Mouse (Mus musculus): ENCODE data around the gene Wap.

The Wap gene

GRCm38 (mm10) chr11:6626388-6626772 is 12.1 kb downstream of the Wap start:
- no peak for DNase-seq (ENCODE audit: low read depth)

DNA sequence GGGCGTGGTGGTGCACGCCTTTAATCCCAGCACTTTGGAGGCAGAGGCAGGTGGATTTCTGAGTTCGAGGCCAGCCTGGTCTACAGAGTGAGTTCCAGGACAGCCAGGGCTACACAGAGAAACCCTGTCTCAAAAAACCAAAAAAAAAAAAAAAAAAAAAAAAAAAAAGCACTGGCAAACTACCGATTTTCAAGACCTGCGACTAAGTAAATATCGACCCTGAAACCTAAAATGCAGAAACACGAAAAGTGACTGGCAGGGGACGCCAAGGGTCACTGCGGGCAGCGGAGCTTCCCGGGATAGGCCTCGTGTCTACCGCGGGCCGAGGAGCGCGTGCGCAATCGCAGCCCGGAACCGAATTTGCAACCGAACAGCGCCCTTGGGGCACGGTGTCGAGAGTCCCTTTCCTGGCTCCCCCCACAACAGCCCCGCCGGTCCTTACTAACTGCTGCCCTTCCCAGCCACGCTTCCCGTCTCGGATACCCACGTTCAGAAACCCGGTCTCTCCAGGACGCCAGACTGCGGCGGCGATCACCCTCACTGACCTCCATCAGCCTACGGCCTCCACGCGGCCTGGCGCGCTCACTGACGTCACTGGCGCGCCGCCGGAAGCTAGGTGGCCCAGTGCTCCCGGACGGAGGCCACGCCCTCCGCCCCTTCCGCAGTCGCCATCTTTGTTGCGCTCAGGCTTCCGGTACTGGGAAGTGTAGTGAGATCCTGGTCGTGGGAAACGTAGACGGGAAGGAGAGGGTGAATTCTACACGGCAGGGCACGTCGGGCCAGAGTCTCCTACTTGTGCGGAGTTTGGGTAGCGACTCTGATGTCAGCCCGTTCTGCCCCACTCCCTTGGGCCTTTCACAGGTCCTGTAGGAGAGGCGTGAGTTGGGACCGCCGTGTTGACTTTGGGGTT is 12.7 kb downstream of the Wap start, which contains the start of gene Tbrg4:
TSS of gene Tbrg4 (minus strand) at position 590 of the 910 bp plus-strand sequence.
- peak; percentile 97 for DNase-seq (ENCODE audit: low read depth)

DNA sequence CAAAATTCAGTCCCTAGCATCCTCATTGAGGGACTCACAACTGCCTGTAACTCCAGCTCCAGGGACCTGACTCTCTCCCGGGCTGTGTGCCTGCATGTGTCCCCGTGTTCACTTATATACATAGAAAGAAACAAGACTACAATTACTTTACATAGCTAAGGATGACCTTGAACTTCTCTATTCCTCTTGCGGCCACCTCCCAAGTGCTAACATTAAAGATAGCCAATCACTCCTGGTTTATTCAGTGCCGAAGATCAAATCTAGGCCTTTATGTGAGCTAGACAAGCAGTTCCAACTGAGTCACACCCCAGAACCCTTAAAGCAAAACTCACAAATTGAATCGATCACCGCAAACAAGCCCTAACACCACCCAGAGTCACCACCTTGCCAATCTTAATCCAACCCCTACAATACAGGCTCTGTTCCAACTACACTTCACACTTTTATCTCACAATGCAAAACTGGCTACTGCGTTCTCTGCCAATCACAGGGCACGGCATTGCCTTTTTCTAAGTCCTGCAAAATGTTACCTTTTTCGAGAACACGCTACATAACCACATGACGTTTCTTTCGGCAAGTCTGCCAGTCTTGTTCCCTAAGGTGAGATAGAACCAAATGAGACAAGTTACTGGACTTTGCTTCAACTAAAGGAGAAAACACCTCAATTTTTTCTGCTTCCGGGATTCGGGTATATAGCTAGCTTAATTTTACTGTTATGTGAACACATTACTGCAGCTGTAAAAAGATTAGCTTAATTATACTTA is 13.6 kb downstream of the Wap start:
- peak; percentile 39 for DNase-seq (ENCODE audit: low read depth)

- no peak for DNase-seq (ENCODE audit: low read depth)
These were observed 14.7 kb downstream of the Wap start for GRCm38 (mm10) chr11:6623704-6624103.

DNA sequence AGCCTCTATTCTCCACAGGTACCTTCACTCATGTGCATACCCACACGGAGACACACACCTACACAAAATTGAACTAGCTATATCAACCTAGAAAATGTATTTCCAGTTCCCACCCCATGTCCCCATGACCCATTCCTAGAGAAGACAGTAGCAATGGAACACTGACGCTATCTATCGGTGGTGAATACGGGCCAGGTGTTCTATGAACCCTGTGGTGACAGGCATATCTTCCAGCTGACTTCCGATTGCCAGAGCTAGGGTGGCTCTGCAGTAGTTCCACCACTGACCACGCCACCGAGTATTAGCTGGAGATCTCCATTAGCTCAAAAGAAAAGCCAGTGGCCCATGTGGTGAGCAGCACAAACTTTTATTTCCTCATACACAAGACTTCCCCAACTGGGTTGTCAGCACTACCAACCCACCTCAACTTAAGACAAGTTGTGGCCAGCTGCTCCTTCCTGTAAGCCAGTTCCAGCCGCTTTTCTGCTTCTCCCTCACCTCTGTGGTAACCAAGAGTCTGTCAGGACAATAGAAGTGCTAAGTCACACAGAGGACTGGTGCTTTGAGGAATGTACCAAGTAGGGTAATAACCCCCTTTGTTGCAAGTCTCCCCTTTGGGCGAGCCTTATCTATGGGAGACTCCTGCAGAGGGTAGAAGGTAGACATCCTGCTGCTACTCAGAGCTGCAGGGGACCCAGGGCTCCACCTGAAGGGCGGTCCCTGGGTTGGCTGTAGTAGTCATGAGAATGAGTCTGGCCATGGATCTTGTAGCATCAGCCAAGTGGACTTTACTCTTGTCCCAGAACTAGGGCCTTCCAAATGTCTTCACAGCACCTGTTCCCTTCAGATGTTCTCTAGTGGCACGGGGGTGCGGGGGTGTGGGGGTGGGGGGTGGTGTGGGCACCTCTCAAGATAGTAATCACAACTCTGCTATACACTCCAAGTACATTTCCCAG is 22.9 kb downstream of the Wap start:
- DNase-seq (ENCODE audit: low read depth): no peak

DNA sequence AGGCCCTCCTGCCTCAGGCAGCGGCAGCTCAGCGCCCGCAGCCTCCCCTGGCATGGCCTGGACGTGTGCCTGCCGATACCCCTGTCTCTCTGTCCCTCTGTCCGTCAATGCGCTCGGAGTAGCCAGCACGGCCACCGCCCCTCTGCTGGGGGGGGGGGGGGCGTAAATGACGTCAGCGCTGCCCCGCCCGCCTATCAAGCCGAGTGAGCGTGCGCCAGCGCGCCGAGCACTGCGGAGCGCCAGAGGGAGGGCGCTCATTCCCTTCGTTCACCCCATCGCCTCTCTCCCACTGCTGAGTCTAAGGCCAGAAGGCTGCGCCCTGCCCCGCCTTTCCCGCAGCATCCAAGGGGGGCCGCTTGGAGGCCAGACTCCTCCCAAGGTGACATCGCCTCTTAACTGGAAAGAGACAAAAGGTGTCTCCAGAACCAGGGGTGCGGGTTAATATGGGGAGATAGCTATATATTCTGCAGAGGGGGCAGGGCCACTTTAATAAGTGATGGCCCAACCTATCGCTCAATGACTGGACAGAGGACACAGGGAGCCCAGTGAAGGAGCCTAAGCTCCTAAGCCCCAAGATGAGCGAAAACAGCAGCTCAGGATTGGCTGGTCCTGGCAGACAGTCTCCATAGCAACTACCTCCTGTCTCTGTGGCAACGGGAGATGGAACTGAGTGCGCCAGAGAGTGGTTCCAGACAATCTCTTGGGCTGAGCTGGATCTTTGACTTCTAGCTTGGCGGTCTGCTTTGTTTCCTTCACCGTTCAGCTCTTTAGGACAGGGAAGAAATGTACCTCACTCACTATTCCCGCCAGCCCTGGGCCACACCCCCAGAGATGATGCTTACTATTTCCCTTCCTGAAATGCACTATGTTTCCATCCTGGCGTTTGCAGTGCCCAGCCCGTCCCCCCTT is 32.7 kb downstream of the Wap start, which contains the start of gene Nacad:
TSS of gene Nacad (minus strand) at position 563 of the 909 bp plus-strand sequence.
- peak; percentile 43 for DNase-seq (ENCODE audit: low read depth)

- peak; percentile 39 for DNase-seq (ENCODE audit: low read depth)
These were observed 33.4 kb downstream of the Wap start for GRCm38 (mm10) chr11:6605021-6605481.

DNA sequence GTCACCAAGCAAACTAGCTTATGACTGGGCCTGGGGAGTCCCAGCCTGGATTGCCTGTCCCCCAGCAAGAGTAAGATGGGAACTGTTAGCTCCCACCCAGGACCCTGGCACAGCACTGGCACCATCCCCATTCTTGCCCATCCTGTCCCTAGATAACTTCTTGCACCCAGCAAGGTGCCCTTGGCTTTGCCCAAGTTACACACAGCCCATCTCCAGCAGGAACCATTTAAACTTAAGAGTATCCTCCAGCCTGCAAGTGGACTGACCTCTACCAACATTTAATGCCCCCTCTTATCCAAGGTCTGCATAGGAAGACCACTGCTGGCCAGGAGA is 33.9 kb downstream of the Wap start:
- no peak for DNase-seq (ENCODE audit: low read depth)

- peak; percentile 56 for DNase-seq (ENCODE audit: low read depth)
These were observed 34.4 kb downstream of the Wap start for GRCm38 (mm10) chr11:6603887-6604603.

- no peak for DNase-seq (ENCODE audit: low read depth)
These were observed 35.2 kb downstream of the Wap start for GRCm38 (mm10) chr11:6603224-6603623.

DNA sequence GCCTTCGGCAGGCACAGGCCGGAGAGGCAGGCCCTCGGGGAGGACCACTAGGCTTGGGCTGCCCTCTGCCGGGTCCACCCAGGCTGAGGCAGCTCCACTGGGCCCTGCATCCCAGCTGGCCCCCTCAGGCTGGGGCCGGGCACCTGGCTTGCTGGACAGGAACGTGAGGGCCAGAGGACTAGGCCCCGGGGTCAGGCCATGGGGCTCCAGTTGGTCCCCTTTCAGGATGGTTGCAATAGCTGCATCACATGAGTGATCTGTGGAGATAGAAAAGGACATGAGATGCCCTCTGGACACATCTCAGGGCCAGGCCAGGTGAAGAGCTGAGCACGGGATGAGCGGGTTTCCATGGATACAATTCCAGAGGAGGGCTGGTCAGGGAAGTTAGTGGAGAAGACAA is 35.8 kb downstream of the Wap start:
- DNase-seq (ENCODE audit: low read depth): no peak

DNA sequence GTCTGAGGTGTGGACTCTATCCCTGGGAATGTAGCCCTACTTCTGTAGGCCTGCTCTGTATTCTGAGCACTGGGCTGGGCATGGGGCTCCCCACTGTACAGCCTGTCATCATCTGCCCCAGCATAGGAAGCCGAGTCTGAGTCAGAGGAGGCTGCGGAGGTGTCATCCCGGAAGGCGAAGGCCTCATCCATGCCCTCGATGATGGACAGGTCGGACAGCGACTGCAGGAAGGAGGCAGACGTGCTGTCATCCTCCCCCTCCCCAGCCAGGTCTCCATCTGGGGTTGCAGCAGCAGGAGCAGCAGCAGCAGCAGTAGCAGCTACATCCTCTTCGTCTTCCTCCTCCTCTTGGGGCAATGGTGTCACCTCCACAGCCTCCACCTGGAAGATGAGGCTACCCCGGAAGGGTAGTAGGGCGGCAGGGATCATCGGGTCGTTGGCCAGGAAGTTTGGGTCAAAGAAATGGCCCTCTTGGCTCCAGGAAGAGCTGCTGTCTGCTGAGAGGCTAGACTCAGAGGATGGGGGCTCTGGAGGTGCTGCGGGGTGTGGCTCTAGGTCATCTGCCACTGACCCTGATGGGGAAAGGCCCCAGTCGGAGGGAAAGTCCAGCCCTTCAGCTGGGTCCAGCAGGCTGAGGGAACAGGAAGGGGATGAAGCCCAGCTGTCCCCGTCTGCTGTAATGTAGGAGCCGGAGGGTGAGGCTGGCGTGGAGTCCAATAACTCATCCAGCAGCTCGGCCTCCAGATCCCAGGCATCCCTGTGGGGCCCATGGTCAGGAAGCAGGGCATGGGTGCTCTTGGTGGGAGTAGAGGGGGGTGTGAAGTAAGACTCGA is 36.6 kb downstream of the Wap start:
- no peak for DNase-seq (ENCODE audit: low read depth)

DNA sequence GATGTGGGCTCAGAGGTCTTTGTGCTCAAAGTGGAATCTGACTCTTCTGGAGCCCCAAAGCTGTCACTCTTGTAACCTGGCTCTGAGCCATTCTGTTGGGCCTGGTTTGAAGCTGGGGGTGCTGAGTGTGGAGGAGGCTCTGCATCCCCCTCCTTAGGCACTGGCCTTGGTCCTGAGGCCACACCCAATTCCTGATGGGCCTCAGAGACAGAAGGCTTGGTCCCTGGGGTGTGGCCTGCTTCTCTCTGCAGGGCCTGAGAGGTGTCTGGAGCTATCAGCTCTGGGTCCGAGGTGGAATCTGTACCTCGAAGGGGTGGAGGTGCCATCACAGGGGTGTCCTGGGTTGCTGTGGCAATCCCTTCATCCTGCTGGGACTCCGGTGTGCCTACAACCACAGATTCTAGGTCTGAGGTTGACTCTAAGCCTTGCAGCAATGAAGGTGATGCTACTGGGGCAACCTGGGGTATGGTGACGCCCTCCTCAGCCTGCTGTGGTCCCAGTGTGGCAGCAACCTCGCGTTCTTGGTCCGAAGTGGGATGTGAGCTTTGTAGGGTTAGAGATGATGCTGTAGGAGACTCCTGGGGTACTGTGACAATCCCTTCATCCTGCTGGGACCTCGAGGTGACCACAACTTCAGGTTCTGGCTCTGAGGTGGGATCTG is 38.0 kb downstream of the Wap start:
- DNase-seq (ENCODE audit: low read depth): no peak

DNA sequence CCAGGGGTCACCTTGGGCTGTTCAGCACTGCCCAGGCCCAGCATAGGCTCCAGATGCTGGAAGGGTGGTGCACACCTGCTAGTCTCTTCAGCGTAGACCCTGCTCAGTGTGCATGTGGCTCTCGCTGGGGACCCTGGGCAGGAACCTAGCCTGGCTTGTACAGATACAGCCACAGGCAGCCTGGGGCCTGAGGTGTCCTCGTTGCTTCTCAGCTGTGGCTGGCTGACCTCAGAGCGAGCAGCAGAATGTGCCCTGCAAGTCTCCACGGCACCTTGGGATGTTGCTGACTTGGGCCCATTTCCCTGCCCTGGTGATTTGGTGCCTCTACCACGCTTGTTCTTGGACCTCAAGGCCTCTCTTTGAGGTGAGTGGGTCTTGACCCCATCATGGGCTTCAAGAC is 38.6 kb downstream of the Wap start:
- DNase-seq (ENCODE audit: low read depth): no peak

DNA sequence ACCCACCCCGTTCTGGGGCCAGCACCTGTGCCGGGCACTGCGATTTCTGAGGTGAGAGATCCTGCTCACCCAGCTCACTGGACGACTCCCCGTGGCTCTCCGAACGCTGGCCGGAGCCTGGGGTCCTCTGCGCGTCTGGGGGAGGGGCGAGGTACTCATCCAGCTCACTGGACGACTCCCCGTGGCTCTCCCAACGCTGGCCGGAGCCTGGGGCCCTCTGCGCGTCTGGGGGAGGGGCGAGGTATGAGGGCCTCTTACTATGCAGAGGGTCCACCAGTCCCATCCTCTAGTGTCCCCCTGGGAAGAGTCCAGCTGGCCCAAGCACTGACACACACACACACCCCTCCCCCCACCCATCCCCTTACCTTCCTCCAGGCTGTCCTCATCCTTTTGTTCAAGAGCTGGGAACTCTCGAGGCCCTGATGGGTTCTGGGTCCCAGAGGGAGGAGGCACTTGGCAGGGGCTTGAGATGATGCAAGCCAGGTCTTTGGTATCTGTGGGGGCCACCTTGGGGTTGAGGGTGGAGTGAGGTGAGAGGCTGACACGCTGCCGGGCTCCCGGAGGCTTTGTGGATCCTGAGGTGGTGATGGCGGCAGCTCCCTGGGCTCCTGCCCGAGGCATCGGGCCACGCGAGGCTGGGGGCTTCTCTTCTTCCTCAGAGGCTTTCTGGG is 39.3 kb downstream of the Wap start:
- no peak for DNase-seq (ENCODE audit: low read depth)

DNA sequence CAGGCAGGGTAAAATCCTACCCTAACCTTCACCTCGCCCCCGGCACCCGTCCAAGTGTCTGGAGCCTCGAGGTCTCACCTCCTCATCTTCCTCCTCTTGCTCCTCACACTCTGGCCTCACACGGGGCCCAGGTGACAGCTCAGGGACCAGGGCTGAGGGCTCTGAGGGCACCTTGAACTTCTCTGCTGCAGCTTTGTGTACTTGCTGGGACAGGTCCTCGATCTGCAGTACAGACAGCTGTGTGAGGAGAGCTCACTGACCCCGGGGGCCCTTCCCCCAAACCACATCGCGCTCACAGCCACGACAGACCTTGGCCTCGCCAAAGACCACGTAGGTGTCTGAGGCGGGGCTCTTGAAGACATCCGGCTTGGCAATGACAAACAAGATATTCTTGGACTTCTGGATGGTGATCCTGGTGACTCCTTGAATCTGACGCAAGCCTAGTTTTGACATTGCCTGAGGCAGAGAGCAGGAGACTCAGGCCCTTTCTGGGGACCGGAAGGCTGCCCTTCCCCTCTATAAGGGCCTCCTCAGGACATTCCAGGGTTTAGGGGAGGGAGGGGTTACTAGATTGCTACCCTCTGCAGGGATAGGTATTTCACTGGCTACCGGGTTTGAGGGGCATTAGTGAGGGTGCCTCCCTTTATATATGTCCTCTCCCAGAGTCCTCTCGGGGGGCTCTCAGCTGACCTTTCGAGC is 40.1 kb downstream of the Wap start:
- DNase-seq (ENCODE audit: low read depth): no peak

DNA sequence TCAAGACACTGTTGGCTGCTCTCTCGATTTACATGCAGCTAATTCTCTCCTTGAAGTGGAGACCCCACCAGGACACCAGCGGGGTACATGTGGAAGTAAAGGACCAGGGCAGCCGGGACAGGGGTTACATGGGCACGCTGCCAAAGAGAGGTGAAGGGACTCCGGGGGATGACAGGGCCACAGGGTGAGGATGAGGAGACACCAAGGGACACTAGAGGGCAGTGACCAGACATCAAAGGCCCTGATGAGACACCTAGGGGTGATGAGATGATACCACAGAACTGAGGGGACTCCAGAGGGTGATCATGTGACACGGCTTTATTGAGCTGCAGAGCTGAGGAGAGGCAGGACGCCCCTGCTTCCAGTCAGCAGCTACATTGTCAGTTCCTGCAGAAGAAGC is 40.9 kb downstream of the Wap start:
- DNase-seq (ENCODE audit: low read depth): no peak

DNA sequence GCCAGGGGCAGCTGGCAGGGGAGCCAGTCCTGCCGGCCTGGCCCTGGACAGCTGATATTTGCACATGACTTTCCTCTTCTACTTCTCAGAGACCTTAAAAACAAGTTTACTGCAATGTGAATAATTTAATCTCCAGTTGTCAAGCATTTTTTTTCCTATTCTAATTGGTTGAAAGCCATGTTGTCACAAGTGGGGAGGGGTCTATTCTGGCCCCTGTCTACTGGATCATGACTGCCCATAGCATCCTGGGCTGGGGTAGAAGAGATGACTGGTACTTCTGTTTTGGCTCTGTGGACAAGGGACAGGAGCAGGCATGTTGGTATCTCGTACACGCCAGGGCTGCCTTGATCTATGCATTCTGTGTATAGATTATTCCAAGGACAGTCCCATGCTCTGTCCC is 41.8 kb downstream of the Wap start:
- DNase-seq (ENCODE audit: low read depth): no peak
